Mouse (Mus musculus) testis, adult 2 months (tissue): ENCODE results near the gene Ociad1.

ENCODE experiments used
- CTCF ChIP-seq: fragments of 200-500 bp; IDR thresholded peaks from 2 replicates; pipeline ENCODE4 v1.5.1; 2012; ENCODE audit warnings: low read depth, mild to moderate bottlenecking, inconsistent platforms, low read length, moderate library complexity; ENCODE audit not compliant: control insufficient read depth, insufficient read depth, insufficient replicate concordance
- POLR2A ChIP-seq: fragments of 200-500 bp; IDR thresholded peaks from 2 replicates; pipeline ENCODE4 v1.6.1; 2012; ENCODE audit warnings: low read depth, mild to moderate bottlenecking, inconsistent platforms, low read length, moderate library complexity; ENCODE audit not compliant: control insufficient read depth

DNA sequence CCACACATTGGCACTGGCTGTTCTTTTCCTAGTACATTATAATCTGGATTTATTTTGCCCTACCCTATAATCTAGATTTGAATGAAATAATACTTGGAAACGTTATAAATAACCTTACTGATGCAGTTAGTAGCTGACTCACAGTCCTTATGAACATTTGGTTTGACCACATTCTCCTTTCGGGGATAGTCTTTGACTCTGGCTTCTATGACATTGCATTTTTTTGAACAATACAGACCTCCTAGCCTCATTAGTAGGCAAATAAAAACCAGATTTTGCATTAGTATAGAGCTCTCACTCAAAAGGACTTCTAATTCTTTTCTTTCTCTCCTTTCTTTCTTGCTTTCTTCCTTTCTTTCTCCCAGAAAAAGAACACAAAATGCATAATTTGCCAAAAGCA lies 2.7 kb upstream of the Ociad1 start:
- TF ChIP-seq CTCF: no peak
- TF ChIP-seq POLR2A: no peak
